Mouse (Mus musculus) urinary bladder, adult 18-20 months (tissue): ENCODE results near the gene Gm4340.
"Not testable (repeated sequence)": the region's sequence is repeated elsewhere in the genome, so short reads cannot be mapped to it uniquely, and the experiment has no call there.

Experiments
- DNase-seq, 2 experiments: peaks; one replicate each; pipeline ENCODE4 v3.0.0; 2022; ENCODE audit warnings: low spot score in 2 of 2, mixed read lengths in 2 of 2

Gm4340 gene

GRCm38 (mm10) chr10:104193742-104194141 lies at the start of gene Gm4340:
Gm4340 (plus strand) TSS chr10:104194042.
- not testable (repeated sequence) for DNase-seq

- not testable (repeated sequence) for DNase-seq
Observed at GRCm38 (mm10) chr10:104151197-104151596, 42.6 kb upstream of the Gm4340 start, which contains the start of gene Gm6763. Gm6763 (plus strand) TSS chr10:104151497.

GRCm38 (mm10) chr10:104159706-104160105 lies 34.1 kb upstream of the Gm4340 start, which contains the start of gene Gm8764:
Gm8764 (plus strand) TSS chr10:104160006.
- DNase-seq = not testable (repeated sequence)

GRCm38 (mm10) chr10:104168215-104168614 lies 25.6 kb upstream of the Gm4340 start, which contains the start of gene Gm21304:
Gm21304 (plus strand) TSS chr10:104168515.
- DNase-seq = not testable (repeated sequence)

- not testable (repeated sequence) for DNase-seq
Observed at GRCm38 (mm10) chr10:104176724-104177123, 17.1 kb upstream of the Gm4340 start, which contains the start of gene Gm21312. Gm21312 (plus strand) TSS chr10:104177024.

GRCm38 (mm10) chr10:104185233-104185632 lies 8.6 kb upstream of the Gm4340 start, which contains the start of gene Gm20765:
Gm20765 (plus strand) TSS chr10:104185533.
- DNase-seq = not testable (repeated sequence)

- DNase-seq = no peak
Observed at GRCm38 (mm10) chr10:104209655-104210054, 15.8 kb downstream of the Gm4340 start.

GRCm38 (mm10) chr10:104210268-104210990 lies 16.6 kb downstream of the Gm4340 start:
- no peak for DNase-seq

- DNase-seq = no peak
Observed at GRCm38 (mm10) chr10:104214527-104214926, 20.7 kb downstream of the Gm4340 start.

- no peak for DNase-seq
Observed at GRCm38 (mm10) chr10:104220303-104221021, 26.6 kb downstream of the Gm4340 start.
